Mouse (Mus musculus): Measurements from ENCODE around the gene Nova2. TPM values are rescaled to one million over a fixed set of nuclear protein-coding genes. Genes with fewer than 3 reads are reported as not detected.
A peak's percentile ranks its signal among the peaks of the same experiment; 100 is the strongest.

The Nova2 gene
- polyA plus RNA-seq, 1 experiment: 7.5 TPM

DNA sequence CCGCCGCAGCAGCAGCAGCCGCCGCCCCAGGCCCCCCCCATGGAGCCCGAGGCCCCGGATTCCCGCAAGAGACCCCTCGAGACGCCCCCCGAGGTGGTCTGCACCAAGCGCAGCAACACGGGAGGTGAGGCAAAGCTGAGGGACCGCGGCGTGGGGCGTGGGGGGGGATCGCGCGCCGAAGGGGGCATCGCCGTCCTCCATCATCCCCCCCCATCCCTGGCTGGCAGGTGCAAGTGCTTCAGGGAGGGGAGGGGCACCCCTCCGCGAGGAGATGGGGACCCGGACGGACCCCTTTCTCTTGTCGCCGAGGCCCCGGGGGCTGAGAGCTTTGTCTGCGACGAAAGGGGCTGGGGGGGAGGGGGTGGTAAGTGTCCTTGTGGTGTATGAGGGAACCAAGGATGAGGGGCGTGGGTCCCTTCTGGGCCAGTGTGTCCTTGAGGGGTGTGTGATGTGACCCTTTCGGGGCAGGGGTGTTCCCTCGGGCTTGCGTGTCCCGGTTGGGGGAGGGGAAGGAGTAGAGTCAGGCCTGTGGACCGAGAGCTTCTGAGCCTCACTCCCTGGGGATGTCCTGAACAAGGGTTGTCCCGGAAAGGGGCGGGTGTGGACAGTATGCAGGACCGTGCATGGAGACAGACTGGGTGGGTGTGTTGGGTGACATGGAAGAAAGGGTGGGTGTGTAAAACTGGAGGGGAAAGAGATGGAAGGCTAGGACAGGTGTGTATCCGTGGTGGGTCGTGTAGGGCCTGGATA is 528 bp downstream of the Nova2 start:
- Histone ChIP-seq H3K9me3 (replicated peaks; ENCODE audit: control insufficient read depth, insufficient read depth, low read length, poor library complexity, severe bottlenecking) (no peaks in the 10 kb centered on the region), H3K27me3 (ENCODE audit: control insufficient read depth, insufficient read depth, low read length, poor library complexity, severe bottlenecking) (0 out of 2 replicates have a peak, but pooled peaks cover 2% of the 10 kb centered on the region), H3K4me3 (ENCODE audit: low read depth, low read length) (peak overlapping the region; percentile 76), H3K27ac (ENCODE audit: insufficient read depth, low read length) (no peak overlapping the region), H3K9ac (ENCODE audit: low read depth, poor library complexity, severe bottlenecking) (peak overlapping the region; percentile 87), H3K36me3 (ENCODE audit: control insufficient read depth, insufficient read depth, low read length, poor library complexity, severe bottlenecking) (no peaks in the 10 kb centered on the region), H3K4me1 (ENCODE audit: control insufficient read depth, insufficient read depth, low read length) (peaks cover 3% of the 10 kb centered on the region)
- no peak for TF ChIP-seq POLR2A (IDR thresholded peaks at IDR 0.05; ENCODE audit: insufficient read depth, low read length)
- TF ChIP-seq EP300 (IDR thresholded peaks at IDR 0.05; ENCODE audit: insufficient read depth, low read depth, low read length): peak; percentile 56; the same call in 1 of the 2 replicates
- TF ChIP-seq CTCF (IDR thresholded peaks at IDR 0.05; ENCODE audit: low read depth, low read length): no peak

GRCm38 (mm10) chr7:18926911-18927310 is 1.2 kb downstream of the Nova2 start:
- H3K4me3 ChIP-seq (ENCODE audit: low read depth, low read length): peak overlapping the region; percentile 76
- no peak overlapping the region for H3K27ac ChIP-seq (ENCODE audit: insufficient read depth, low read length)
- H3K27me3 ChIP-seq (ENCODE audit: control insufficient read depth, insufficient read depth, low read length, poor library complexity, severe bottlenecking): 0 out of 2 replicates have a peak, but pooled peaks cover 2% of the 10 kb centered on the region
- H3K4me1 ChIP-seq (ENCODE audit: control insufficient read depth, insufficient read depth, low read length): peaks cover 3% of the 10 kb centered on the region
- no peaks in the 10 kb centered on the region for H3K9me3 ChIP-seq (replicated peaks; ENCODE audit: control insufficient read depth, insufficient read depth, low read length, poor library complexity, severe bottlenecking)
- no peak for TF ChIP-seq EP300 (IDR thresholded peaks at IDR 0.05; ENCODE audit: insufficient read depth, low read depth, low read length)
- H3K36me3 ChIP-seq (ENCODE audit: control insufficient read depth, insufficient read depth, low read length, poor library complexity, severe bottlenecking): no peaks in the 10 kb centered on the region
- no peak overlapping the region for H3K9ac ChIP-seq (ENCODE audit: low read depth, poor library complexity, severe bottlenecking)

- H3K36me3 ChIP-seq (ENCODE audit: control insufficient read depth, insufficient read depth, low read length, poor library complexity, severe bottlenecking): no peaks in the 10 kb centered on the region
- TF ChIP-seq CTCF (IDR thresholded peaks at IDR 0.05; ENCODE audit: low read depth, low read length) (no peak), POLR2A (IDR thresholded peaks at IDR 0.05; ENCODE audit: insufficient read depth, low read length) (no peak), EP300 (IDR thresholded peaks at IDR 0.05; ENCODE audit: insufficient read depth, low read depth, low read length) (no peak)
- H3K27me3 ChIP-seq (ENCODE audit: control insufficient read depth, insufficient read depth, low read length, poor library complexity, severe bottlenecking): 0 out of 2 replicates have a peak, but pooled peaks cover 2% of the 10 kb centered on the region
- H3K4me1 ChIP-seq (ENCODE audit: control insufficient read depth, insufficient read depth, low read length): peaks cover 3% of the 10 kb centered on the region
- H3K9me3 ChIP-seq (replicated peaks; ENCODE audit: control insufficient read depth, insufficient read depth, low read length, poor library complexity, severe bottlenecking): no peaks in the 10 kb centered on the region
- no peak overlapping the region for H3K9ac ChIP-seq (ENCODE audit: low read depth, poor library complexity, severe bottlenecking)
- no peak overlapping the region for H3K27ac ChIP-seq (ENCODE audit: insufficient read depth, low read length)
- H3K4me3 ChIP-seq (ENCODE audit: low read depth, low read length): no peak overlapping the region
These were observed 2.1 kb downstream of the Nova2 start for GRCm38 (mm10) chr7:18927759-18928158.

DNA sequence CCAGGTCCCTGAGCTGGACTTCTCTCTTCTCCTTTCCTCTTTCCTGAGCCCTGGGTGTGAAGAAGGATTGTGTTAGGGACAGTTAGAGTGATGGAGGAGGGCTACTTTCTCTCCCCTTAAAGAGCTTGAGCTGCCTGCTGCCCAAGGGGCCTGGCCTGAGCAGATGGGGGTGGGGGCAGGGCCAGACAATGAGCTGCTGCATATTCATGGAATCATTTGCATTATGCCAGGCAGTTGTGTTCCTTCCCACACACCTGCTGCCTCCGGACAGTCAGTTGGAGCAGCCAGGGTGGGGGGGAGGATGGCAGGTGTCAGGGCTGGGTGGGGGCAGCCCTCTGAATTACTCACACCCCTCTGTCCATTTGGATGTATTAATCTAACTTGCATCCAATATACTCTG is 16.7 kb downstream of the Nova2 start:
- Histone ChIP-seq H3K36me3 (ENCODE audit: control insufficient read depth, insufficient read depth, low read length, poor library complexity, severe bottlenecking) (no peaks in the 10 kb centered on the region), H3K4me3 (ENCODE audit: low read depth, low read length) (peak overlapping the region; percentile 21; the same call in 1 of the 2 replicates), H3K9me3 (replicated peaks; ENCODE audit: control insufficient read depth, insufficient read depth, low read length, poor library complexity, severe bottlenecking) (no peaks in the 10 kb centered on the region), H3K9ac (ENCODE audit: low read depth, poor library complexity, severe bottlenecking) (no peak overlapping the region), H3K4me1 (ENCODE audit: control insufficient read depth, insufficient read depth, low read length) (peaks cover 7% of the 10 kb centered on the region), H3K27me3 (ENCODE audit: control insufficient read depth, insufficient read depth, low read length, poor library complexity, severe bottlenecking) (no peaks in the 10 kb centered on the region), H3K27ac (ENCODE audit: insufficient read depth, low read length) (no peak overlapping the region)
- TF ChIP-seq CTCF (IDR thresholded peaks at IDR 0.05; ENCODE audit: low read depth, low read length) (no peak), EP300 (IDR thresholded peaks at IDR 0.05; ENCODE audit: insufficient read depth, low read depth, low read length) (peak; percentile 78), POLR2A (IDR thresholded peaks at IDR 0.05; ENCODE audit: insufficient read depth, low read length) (no peak)

DNA sequence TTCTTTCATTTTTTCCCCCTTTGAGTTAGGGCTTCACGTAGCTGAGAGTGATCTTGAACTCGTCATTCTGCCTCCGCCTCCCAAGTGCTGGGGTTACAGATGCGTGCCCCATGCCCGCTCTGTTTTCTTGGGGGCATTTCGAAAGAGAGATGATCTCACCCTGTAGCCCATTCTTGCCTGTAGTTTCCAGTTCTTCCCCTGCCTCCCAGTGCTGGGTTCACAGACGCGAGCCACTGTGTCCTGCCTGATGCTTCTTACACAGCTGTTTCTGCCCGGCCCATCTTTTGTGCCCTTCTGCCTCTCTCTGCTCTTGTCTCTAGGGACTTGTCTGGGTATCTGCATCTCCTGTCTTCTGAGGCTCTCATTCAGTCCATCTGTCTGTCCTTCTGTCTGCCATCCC is 17.1 kb downstream of the Nova2 start:
- Histone ChIP-seq H3K9ac (ENCODE audit: low read depth, poor library complexity, severe bottlenecking) (no peak overlapping the region), H3K4me1 (ENCODE audit: control insufficient read depth, insufficient read depth, low read length) (peaks cover 7% of the 10 kb centered on the region), H3K4me3 (ENCODE audit: low read depth, low read length) (no peak overlapping the region), H3K36me3 (ENCODE audit: control insufficient read depth, insufficient read depth, low read length, poor library complexity, severe bottlenecking) (no peaks in the 10 kb centered on the region), H3K27ac (ENCODE audit: insufficient read depth, low read length) (no peak overlapping the region), H3K9me3 (replicated peaks; ENCODE audit: control insufficient read depth, insufficient read depth, low read length, poor library complexity, severe bottlenecking) (no peaks in the 10 kb centered on the region), H3K27me3 (ENCODE audit: control insufficient read depth, insufficient read depth, low read length, poor library complexity, severe bottlenecking) (no peaks in the 10 kb centered on the region)
- TF ChIP-seq EP300 (IDR thresholded peaks at IDR 0.05; ENCODE audit: insufficient read depth, low read depth, low read length) (no peak), CTCF (IDR thresholded peaks at IDR 0.05; ENCODE audit: low read depth, low read length) (no peak)

DNA sequence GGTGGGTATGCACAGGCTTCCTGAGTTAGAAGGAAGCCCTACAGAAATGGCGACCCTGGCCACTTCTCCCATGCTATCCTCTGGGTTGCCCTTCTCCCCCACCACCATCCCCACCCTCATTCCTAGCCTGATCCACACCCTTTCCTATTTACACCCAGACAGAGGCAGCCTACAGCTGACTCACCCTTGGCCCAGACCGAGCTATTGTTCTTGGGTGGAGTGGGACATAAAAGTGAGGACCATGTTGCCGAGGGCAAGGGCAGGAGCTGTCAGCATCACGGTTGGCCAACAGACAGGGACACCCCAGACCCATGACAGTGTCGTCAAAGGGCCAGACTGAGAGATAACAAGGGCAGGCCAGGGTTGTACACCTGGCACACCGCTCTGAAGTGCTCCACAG is 22.5 kb downstream of the Nova2 start:
- Histone ChIP-seq H3K4me1 (ENCODE audit: control insufficient read depth, insufficient read depth, low read length) (peaks cover 12% of the 10 kb centered on the region), H3K27ac (ENCODE audit: insufficient read depth, low read length) (peak overlapping the region; percentile 63), H3K9ac (ENCODE audit: low read depth, poor library complexity, severe bottlenecking) (no peak overlapping the region), H3K36me3 (ENCODE audit: control insufficient read depth, insufficient read depth, low read length, poor library complexity, severe bottlenecking) (no peaks in the 10 kb centered on the region), H3K4me3 (ENCODE audit: low read depth, low read length) (no peak overlapping the region), H3K9me3 (replicated peaks; ENCODE audit: control insufficient read depth, insufficient read depth, low read length, poor library complexity, severe bottlenecking) (no peaks in the 10 kb centered on the region), H3K27me3 (ENCODE audit: control insufficient read depth, insufficient read depth, low read length, poor library complexity, severe bottlenecking) (no peaks in the 10 kb centered on the region)
- TF ChIP-seq EP300 (IDR thresholded peaks at IDR 0.05; ENCODE audit: insufficient read depth, low read depth, low read length): peak; percentile 97
- TF ChIP-seq CTCF (IDR thresholded peaks at IDR 0.05; ENCODE audit: low read depth, low read length): no peak
